Mouse (Mus musculus) mature B cell (primary cell): ENCODE data around the gene Nadk2.

Source experiments
- in situ Hi-C: fragments of 300-500 bp; cut with MboI; formaldehyde crosslinking; loops from 2 replicates; pipeline ENCODE4 v1.14.3; 2019

Gene Nadk2

GRCm38 (mm10) chr15:9087895-9088682 lies 17.0 kb downstream of the Nadk2 start:
- in situ Hi-C loops = no loop called here

GRCm38 (mm10) chr15:9088683-9089072 lies 17.6 kb downstream of the Nadk2 start:
- in situ Hi-C loops = no loop called here

GRCm38 (mm10) chr15:9089136-9089720 lies 18.2 kb downstream of the Nadk2 start:
- in situ Hi-C loops = no loop called here

GRCm38 (mm10) chr15:9090662-9091061 lies 19.6 kb downstream of the Nadk2 start:
- in situ Hi-C loops = no loop called here

GRCm38 (mm10) chr15:9093598-9094365 lies 22.7 kb downstream of the Nadk2 start:
- in situ Hi-C loops = no loop called here

- in situ Hi-C loops = no loop called here
Observed at GRCm38 (mm10) chr15:9094366-9094750, 23.3 kb downstream of the Nadk2 start.

- in situ Hi-C loops = no loop called here
Observed at GRCm38 (mm10) chr15:9096865-9097264, 25.8 kb downstream of the Nadk2 start.

GRCm38 (mm10) chr15:9100446-9101077 lies 29.5 kb downstream of the Nadk2 start:
- in situ Hi-C loops = no loop called here

GRCm38 (mm10) chr15:9106303-9107074 lies 35.4 kb downstream of the Nadk2 start:
- in situ Hi-C loops = no loop called here

GRCm38 (mm10) chr15:9110526-9111347 lies 39.7 kb downstream of the Nadk2 start:
- in situ Hi-C loops = no loop called here

- in situ Hi-C loops = no loop called here
Observed at GRCm38 (mm10) chr15:9111648-9112047, 40.6 kb downstream of the Nadk2 start.

GRCm38 (mm10) chr15:9113556-9113955 lies 42.5 kb downstream of the Nadk2 start:
- in situ Hi-C loops = no loop called here

- in situ Hi-C loops = no loop called here
Observed at GRCm38 (mm10) chr15:9114131-9114530, 43.1 kb downstream of the Nadk2 start.

- in situ Hi-C loops = no loop called here
Observed at GRCm38 (mm10) chr15:9114599-9114998, 43.5 kb downstream of the Nadk2 start.

- in situ Hi-C loops = no loop called here
Observed at GRCm38 (mm10) chr15:9118852-9119251, 47.8 kb downstream of the Nadk2 start.

- in situ Hi-C loops = no loop called here
Observed at GRCm38 (mm10) chr15:9120081-9120480, 49.0 kb downstream of the Nadk2 start.

GRCm38 (mm10) chr15:9122989-9123388 lies 51.9 kb downstream of the Nadk2 start:
- in situ Hi-C loops = no loop called here

GRCm38 (mm10) chr15:9124856-9125255 lies 53.8 kb downstream of the Nadk2 start:
- in situ Hi-C loops = no loop called here

- in situ Hi-C loops = no loop called here
Observed at GRCm38 (mm10) chr15:9127051-9127791, 56.2 kb downstream of the Nadk2 start.
